Mouse (Mus musculus): ENCODE measurements around the gene Gramd4. TPM values are rescaled to one million over a fixed set of nuclear protein-coding genes. Genes with fewer than 3 reads are reported as not detected.
"Not testable (repeated sequence)": the region's sequence is repeated elsewhere in the genome, so short reads cannot be mapped to it uniquely, and the experiment has no call there.

The Gramd4 gene
- polyA plus RNA-seq, 1 experiment from 2014 or later: 6.3 TPM

DNA sequence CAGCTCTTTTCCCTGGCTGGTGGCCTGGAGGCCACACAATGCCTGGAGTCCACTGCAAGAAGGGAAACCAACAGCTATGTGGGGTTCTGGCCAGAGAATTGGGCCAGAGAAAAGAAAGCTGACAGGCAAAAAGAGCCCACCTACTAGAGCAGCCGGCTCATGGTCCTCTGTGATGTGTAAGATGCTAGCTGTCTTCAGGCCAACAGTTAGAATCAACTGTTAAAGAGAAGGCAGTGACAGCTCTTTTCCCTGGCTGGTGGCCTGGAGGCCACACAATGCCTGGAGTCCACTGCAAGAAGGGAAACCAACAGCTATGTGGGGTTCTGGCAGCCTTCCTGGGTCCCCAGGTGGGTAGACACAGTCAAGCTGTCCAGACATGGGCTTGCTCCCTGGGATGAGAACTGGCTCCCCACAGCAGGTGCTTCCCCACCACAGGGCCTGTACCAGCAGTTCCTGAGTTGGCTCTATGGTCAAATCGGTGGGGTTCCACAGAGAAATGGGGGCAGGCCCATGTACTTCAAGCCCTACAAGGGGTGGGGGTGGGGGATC lies 120.3 kb downstream of the Gramd4 start:
- not testable (repeated sequence) for H3K4me2 ChIP-seq; ATAC-seq (ENCODE audit: insufficient read depth); H3K27ac ChIP-seq (replicated peaks); H3K9ac ChIP-seq; H3K9me3 ChIP-seq (replicated peaks); H3K36me3 ChIP-seq (replicated peaks); H3K4me3 ChIP-seq (replicated peaks); H3K27me3 ChIP-seq
- 54% methylated on average over 2 of the region's 2 CpGs for WGBS (ENCODE audit: insufficient replicate concordance)
- peaks cover 34% of the 10 kb centered on the region for H3K4me1 ChIP-seq (replicated peaks)

DNA sequence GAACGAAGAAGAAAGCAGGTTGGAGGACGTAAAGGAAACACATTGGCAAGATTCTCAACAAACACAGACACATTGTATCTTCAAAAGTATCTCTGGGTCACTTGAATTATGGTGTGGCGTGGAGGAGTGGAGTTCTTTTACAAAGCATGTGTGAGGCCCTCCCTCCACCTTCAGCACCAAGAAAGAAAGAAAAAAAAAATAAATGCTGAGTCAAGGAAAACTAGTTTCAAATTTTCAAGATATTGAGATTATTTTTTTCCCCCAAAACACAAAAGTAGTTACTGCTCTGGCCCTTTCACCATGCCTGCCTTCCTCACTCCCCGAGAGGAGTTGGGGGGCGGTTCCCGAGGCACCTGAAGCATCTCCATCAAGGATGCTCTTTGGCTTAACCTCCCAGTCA lies 121.1 kb downstream of the Gramd4 start:
- Histone ChIP-seq H3K9ac (no peak overlapping the region), H3K27me3 (peaks cover 3% of the 10 kb centered on the region; the same call in 1 of the 2 replicates), H3K4me2 (no peak overlapping the region), H3K36me3 (replicated peaks) (no peaks in the 10 kb centered on the region), H3K4me1 (replicated peaks) (peaks cover 33% of the 10 kb centered on the region), H3K27ac (replicated peaks) (no peak overlapping the region), H3K4me3 (replicated peaks) (no peak overlapping the region), H3K9me3 (replicated peaks) (no peaks in the 10 kb centered on the region)
- no peak for ATAC-seq (ENCODE audit: insufficient read depth)
- 70% methylated on average over 6 of the region's 6 CpGs for WGBS (ENCODE audit: insufficient replicate concordance)

DNA sequence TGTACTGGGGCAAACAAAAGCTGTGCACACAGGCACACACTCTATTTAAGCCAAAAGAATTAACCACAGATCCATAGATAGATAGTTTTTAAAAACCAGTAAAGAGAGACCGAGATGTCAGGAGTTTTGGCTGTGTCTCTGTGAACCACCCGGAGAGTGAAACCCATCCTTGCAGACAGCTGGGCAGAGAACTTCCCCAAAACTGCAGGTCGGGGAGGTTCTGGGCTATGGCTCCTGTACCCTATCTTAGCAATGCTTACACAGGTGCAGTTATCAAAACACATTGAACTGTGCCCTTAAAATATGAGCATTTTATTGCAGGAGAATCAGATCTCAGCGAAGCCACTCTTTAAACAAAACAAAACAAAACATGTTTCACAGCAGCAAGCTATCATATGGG lies 122.9 kb downstream of the Gramd4 start:
- Histone ChIP-seq H3K4me1 (replicated peaks) (peaks cover 28% of the 10 kb centered on the region), H3K4me3 (replicated peaks) (no peak overlapping the region), H3K4me2 (no peak overlapping the region), H3K27ac (replicated peaks) (no peak overlapping the region), H3K36me3 (replicated peaks) (no peaks in the 10 kb centered on the region), H3K9ac (no peak overlapping the region), H3K27me3 (peaks cover 20% of the 10 kb centered on the region), H3K9me3 (replicated peaks) (no peaks in the 10 kb centered on the region)
- 27% methylated on average over 4 of the region's 4 CpGs for WGBS (ENCODE audit: insufficient replicate concordance)
- no peak for ATAC-seq (ENCODE audit: insufficient read depth)

DNA sequence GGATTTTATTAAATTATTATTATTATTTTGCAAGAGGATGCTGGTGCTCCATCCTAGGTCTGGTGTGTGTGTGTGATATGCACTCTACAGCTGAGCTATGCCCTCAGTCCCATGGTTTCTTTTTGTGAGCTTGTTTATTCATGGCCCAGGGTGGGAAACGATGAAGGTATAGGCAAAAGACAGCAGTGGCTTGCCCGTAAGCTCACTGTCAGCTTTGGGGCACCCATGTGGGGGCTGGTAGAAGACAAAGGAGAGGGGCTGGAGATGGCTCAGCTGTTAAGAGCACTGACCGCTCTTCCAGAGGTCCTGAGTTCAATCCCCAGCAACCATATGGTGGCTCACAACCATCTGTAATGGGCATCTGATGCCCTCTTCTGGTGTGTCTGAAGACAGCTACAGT lies 123.8 kb downstream of the Gramd4 start:
- 84% methylated on average over 3 of the region's 3 CpGs for WGBS (ENCODE audit: insufficient replicate concordance)
- H3K27me3 ChIP-seq: peaks cover 29% of the 10 kb centered on the region
- not testable (repeated sequence) for H3K9ac ChIP-seq

DNA sequence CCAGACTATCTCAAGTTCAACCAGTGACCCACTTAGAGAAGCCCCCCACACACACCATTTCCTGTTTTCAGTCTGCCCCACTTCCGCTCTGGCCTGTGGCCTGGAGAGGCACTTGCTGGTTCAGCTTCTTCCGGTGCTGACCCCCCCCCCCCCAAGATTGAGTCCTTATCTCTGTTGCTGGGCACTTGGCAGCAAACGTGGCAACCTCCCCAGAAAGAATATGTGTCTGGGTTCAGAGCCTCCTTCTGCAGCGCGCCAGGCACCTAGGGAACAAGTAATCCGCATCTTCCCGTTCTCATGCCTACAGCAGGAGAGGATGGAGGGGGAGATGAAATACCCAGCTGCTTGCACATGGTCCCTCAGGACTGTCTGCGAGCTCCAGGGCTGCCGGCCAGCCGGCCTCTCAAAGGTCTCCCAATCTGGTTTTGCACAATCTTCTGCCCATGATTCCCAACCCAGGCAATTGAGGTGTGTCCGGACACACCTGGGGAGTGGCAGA lies 124.5 kb downstream of the Gramd4 start:
- Histone ChIP-seq H3K4me2 (peak overlapping the region; percentile 35; the same call in 1 of the 2 replicates), H3K4me3 (replicated peaks) (no peak overlapping the region; the same call in 1 of the 2 replicates), H3K36me3 (replicated peaks) (no peaks in the 10 kb centered on the region), H3K4me1 (replicated peaks) (peaks cover 23% of the 10 kb centered on the region), H3K27ac (replicated peaks) (peak overlapping the region; percentile 55), H3K9ac (no peak overlapping the region), H3K27me3 (peaks cover 33% of the 10 kb centered on the region), H3K9me3 (replicated peaks) (no peaks in the 10 kb centered on the region)
- no peak for ATAC-seq (ENCODE audit: insufficient read depth)
- WGBS (ENCODE audit: insufficient replicate concordance): 17% methylated on average over 11 of the region's 11 CpGs

More for the DNA sequence above, 123.8 kb downstream of the Gramd4 start:
- not testable (repeated sequence) for H3K4me3 ChIP-seq (replicated peaks); H3K4me2 ChIP-seq; H3K27ac ChIP-seq (replicated peaks); ATAC-seq (ENCODE audit: insufficient read depth); H3K9me3 ChIP-seq (replicated peaks); H3K36me3 ChIP-seq (replicated peaks)
- H3K4me1 ChIP-seq (replicated peaks): peaks cover 23% of the 10 kb centered on the region

DNA sequence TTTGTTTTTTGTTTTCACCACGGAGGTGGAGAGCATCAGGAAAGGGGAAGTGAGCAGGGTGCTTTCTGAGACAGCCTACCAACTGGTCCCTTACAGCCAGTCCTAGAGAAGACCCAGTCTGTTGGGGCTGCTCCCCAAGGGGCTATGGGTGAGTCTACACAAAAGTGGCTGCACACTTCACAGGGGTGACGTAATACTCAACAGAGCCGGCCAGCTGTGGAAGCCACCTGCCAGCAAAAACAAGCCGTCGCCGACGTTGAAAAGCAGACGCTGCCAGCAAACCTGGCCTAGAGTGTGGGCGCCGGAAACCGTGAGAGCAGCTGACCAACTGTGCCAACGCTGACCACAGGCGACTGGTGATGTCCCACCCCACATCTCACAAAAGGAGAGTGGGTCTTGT lies 125.2 kb downstream of the Gramd4 start:
- 19% methylated on average over 13 of the region's 13 CpGs for WGBS (ENCODE audit: insufficient replicate concordance)
- Histone ChIP-seq H3K4me1 (replicated peaks) (peaks cover 23% of the 10 kb centered on the region), H3K9ac (no peak overlapping the region), H3K4me2 (no peak overlapping the region), H3K4me3 (replicated peaks) (no peak overlapping the region), H3K9me3 (replicated peaks) (no peaks in the 10 kb centered on the region), H3K27ac (replicated peaks) (0 out of 2 replicates have a peak overlapping the region, but pooled peaks have one; percentile 25), H3K36me3 (replicated peaks) (no peaks in the 10 kb centered on the region), H3K27me3 (peaks cover 33% of the 10 kb centered on the region)
- ATAC-seq (ENCODE audit: insufficient read depth): no peak

DNA sequence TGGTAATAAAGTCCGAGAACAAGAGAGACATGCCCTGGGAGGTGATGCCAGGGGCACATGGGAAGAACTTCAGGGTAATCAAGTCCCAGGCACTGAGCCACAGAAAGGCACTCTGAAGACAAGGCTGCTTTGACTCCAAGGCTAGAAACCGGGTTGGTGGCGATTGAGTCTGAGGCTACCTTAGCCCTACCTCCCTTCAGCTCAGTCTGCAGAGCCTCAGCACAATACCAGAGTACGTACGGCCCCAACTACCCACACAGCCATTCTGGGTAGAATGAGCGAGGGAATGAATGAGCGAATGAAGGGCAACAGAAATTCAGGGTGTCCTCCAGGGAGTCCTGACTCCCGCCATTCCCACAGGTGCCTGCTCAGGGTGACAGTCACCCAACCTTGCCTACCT lies 126.0 kb downstream of the Gramd4 start:
- H3K27me3 ChIP-seq: peaks cover 33% of the 10 kb centered on the region
- H3K36me3 ChIP-seq (replicated peaks): no peaks in the 10 kb centered on the region
- no peak overlapping the region for H3K9ac ChIP-seq
- 73% methylated on average over 8 of the region's 8 CpGs for WGBS (ENCODE audit: insufficient replicate concordance)
- no peaks in the 10 kb centered on the region for H3K9me3 ChIP-seq (replicated peaks)
- no peak overlapping the region for H3K4me2 ChIP-seq
- no peak overlapping the region for H3K4me3 ChIP-seq (replicated peaks)
- peaks cover 23% of the 10 kb centered on the region for H3K4me1 ChIP-seq (replicated peaks)
- H3K27ac ChIP-seq (replicated peaks): no peak overlapping the region
- ATAC-seq (ENCODE audit: insufficient read depth): no peak

DNA sequence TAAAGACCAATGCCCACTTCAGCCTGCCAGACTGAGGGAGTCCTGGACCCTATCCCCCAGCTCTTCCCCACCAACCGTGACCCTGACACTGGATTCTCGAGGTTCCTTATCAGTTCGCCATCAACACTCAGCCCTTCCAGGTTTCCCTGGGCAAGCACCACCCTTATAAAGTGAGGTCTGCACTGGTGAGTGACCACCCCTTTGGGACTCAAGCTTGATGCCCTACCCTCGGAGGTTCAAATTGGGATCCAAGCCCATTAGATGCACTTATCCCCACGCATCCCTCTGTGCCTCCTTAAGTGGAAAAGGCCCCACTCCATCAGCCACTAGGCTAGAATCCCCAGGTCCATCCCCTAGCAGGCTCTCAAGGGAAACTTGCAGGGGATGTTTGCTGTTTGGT lies 126.6 kb downstream of the Gramd4 start:
- H3K9me3 ChIP-seq (replicated peaks): no peaks in the 10 kb centered on the region
- H3K27me3 ChIP-seq: peaks cover 33% of the 10 kb centered on the region
- WGBS (ENCODE audit: insufficient replicate concordance): 43% methylated on average over 5 of the region's 5 CpGs
- peak overlapping the region; percentile 65; the same call in 1 of the 2 replicates for H3K4me3 ChIP-seq (replicated peaks)
- peaks cover 27% of the 10 kb centered on the region for H3K4me1 ChIP-seq (replicated peaks)
- peak overlapping the region; percentile 79 for H3K4me2 ChIP-seq
- H3K9ac ChIP-seq: no peak overlapping the region
- no peaks in the 10 kb centered on the region for H3K36me3 ChIP-seq (replicated peaks)
- H3K27ac ChIP-seq (replicated peaks): no peak overlapping the region
- ATAC-seq (ENCODE audit: insufficient read depth): no peak

DNA sequence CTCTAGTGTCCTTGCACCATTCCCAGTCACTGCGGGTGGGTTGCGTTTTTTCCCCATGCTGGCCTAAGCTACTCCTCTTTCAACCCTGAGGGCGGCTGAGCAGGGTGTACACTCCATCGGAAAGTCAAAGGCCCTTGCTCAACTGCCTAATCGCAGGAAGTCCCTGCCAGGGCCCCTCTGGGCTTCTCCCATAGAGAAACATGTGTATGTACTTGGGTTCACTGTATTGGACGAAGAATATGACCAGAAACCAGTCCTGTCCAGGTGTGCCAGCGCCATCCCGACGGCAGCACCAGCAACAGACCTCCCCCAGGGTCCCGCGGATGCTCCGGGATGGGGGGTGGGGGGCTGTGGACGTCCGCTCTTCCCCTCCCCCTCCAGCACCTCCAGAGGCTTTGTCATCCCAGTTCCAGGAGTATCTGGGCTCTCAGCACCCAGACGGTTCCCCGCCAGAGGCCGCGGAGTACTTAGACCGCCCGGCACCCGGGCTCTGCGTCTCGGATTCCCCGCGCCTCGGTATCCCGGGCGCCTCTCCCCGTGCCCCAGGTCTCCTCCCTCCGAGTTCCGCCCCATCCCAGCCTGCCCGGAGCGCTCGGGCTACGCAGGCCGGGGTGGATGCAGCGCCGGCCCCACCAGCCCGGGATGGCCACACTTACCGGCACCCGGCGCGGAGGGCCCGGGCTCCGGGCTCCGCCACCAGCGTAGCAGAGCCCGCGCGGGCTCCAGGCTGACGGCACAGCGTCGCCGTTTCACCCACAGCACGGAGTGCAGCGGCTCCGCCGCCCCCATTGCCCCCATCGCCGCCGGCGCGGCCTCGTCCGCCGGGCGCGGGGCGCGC lies 127.6 kb downstream of the Gramd4 start:
- Histone ChIP-seq H3K27me3 (peaks cover 33% of the 10 kb centered on the region), H3K36me3 (replicated peaks) (no peaks in the 10 kb centered on the region), H3K4me1 (replicated peaks) (peaks cover 23% of the 10 kb centered on the region), H3K4me2 (peak overlapping the region; percentile 79), H3K4me3 (replicated peaks) (peak overlapping the region; percentile 65), H3K9ac (peak overlapping the region; percentile 58), H3K27ac (replicated peaks) (peak overlapping the region; percentile 69), H3K9me3 (replicated peaks) (no peaks in the 10 kb centered on the region)
- WGBS (ENCODE audit: insufficient replicate concordance): under 1% methylated on average over 70 of the region's 70 CpGs
- 0 out of 2 replicates have a peak, but pooled peaks have one; percentile 14 for ATAC-seq (ENCODE audit: insufficient read depth)

DNA sequence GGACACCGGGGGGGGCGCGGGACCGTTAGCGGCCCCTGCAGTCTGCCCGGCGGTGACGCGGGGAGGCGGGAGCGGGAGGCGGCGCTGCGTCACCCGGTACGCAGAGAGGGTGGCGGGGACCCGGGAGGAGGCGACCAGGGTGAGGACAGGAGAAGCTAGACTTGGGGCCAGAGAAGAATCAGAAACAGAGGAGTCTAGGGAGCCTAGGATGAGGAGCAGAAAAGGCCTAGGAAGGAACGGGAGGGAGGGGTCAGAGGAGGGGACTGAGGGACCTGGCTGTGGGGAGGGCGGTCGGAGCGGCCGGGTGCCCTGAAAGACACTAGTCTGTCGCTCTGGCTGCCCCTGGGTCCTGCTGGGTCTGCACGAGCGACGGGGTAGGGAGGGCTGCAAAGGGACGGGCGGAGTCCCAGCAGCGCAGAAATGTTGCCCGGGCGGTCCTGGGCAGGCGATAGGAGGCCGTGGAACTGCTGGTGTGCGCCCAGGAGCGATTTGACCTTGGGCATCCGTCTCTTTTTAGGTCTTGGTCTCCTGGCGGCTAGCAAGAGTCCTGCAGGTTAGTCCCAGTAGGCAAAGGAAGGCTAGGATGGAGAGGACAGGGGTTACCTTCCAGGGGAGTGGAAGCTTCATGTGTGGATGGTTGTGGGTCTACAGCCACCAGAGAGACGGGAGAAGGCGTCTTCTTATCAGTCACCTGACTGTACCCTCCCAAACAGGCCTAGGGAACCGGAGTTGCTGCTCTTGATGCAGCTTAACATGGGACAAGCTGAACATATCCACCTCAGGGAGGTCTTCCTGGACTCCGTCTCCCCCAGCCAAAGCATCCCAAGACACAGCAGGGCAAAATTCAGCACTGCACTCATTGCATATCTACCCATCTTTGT lies 128.4 kb downstream of the Gramd4 start, which contains the start of gene Cerk:
Gene Cerk, minus strand, starts transcription at position 453 of the 881 bp plus-strand sequence.
- Histone ChIP-seq H3K4me1 (replicated peaks) (peaks cover 23% of the 10 kb centered on the region), H3K9me3 (replicated peaks) (no peaks in the 10 kb centered on the region), H3K27ac (replicated peaks) (peak within 1 kb of the TSS; percentile 69), H3K9ac (peak within 1 kb of the TSS; percentile 58), H3K4me2 (peak within 1 kb of the TSS; percentile 79), H3K27me3 (peaks cover 33% of the 10 kb centered on the region), H3K36me3 (replicated peaks) (no peaks in the 10 kb centered on the region), H3K4me3 (replicated peaks) (peak within 1 kb of the TSS; percentile 65)
- 2% methylated on average over 42 of the region's 43 CpGs for WGBS (ENCODE audit: insufficient replicate concordance)
- peak; percentile 53 for ATAC-seq (ENCODE audit: insufficient read depth)

All from liver, embryonic 15.5 days (tissue).